Comparison of ENCODE assay signal across 24 mouse cellular contexts in genomic region chr8:31584661-31585060, GRCm38 (mm10).
"Had no signal": no experiment of that assay in that cellular context is flagged by ENCODE, and none has a peak within 500 bp of the region (broad histone marks: within the 10 kb centered on the region; RNA-seq: fewer than 3 reads in every experiment).

No protein-coding gene starts in this region.

- H3K27me3 ChIP-seq: heart, embryonic 12.5 days; hindbrain, embryonic 12.5 days; intestine, embryonic 15.5 days; limb, embryonic 12.5 days had no signal

- H3K4me3 ChIP-seq: gastrocnemius, adult 2 months; heart, embryonic 10.5 days; heart, embryonic 12.5 days; hindbrain, embryonic 10.5 days; hindbrain, embryonic 12.5 days; intestine, embryonic 15.5 days; layer of hippocampus, adult 2 months; left cerebral cortex, adult 2 months; limb, embryonic 10.5 days; limb, embryonic 12.5 days had no signal

- ATAC-seq: hindbrain, embryonic 16.5 days; inflammation-experienced regulatory T-cells, adult 6 months; intestine, embryonic 15.5 days; intestine, postnatal 0 days had no signal

- H3K9ac ChIP-seq: heart, embryonic 12.5 days; hindbrain, embryonic 12.5 days; hindbrain, embryonic 14.5 days; intestine, embryonic 15.5 days; limb, embryonic 12.5 days had no signal

- H3K36me3 ChIP-seq: heart, embryonic 10.5 days; heart, embryonic 12.5 days; hindbrain, embryonic 10.5 days; hindbrain, embryonic 12.5 days; intestine, embryonic 15.5 days; limb, embryonic 10.5 days; limb, embryonic 12.5 days had no signal

- H3K27ac ChIP-seq: gastrocnemius, adult 2 months; heart, embryonic 10.5 days; hindbrain, embryonic 10.5 days; hindbrain, embryonic 12.5 days; hindbrain, embryonic 14.5 days; intestine, embryonic 15.5 days; layer of hippocampus, adult 2 months; left cerebral cortex, adult 2 months; limb, embryonic 10.5 days; limb, embryonic 12.5 days had no signal

- H3K4me2 ChIP-seq: heart, embryonic 12.5 days; hindbrain, embryonic 12.5 days; hindbrain, embryonic 14.5 days; intestine, embryonic 15.5 days; limb, embryonic 12.5 days had no signal

- H3K9me3 ChIP-seq: heart, embryonic 10.5 days; heart, embryonic 12.5 days; hindbrain, embryonic 12.5 days; intestine, embryonic 15.5 days; limb, embryonic 10.5 days had no signal

- DNase-seq: gastrocnemius, adult 2 months; gastrocnemius, postnatal 10 days; gastrocnemius, postnatal 25 days; heart, adult 18-20 months; heart, postnatal 10 days; heart, postnatal 4 days; kidney, adult 18-20 months; kidney, adult 8-10 months; kidney, postnatal 10 days; kidney, postnatal 4 days; liver had no signal

- H3K4me1 ChIP-seq: heart, embryonic 10.5 days; heart, embryonic 12.5 days; hindbrain, embryonic 10.5 days; hindbrain, embryonic 12.5 days; intestine, embryonic 15.5 days; limb, embryonic 10.5 days; limb, embryonic 12.5 days had no signal
